Mouse (Mus musculus): ENCODE results near the gene Ube2q2. TPM values are rescaled to one million over a fixed set of nuclear protein-coding genes. Genes with fewer than 3 reads are reported as not detected.
"Not testable (repeated sequence)": the region's sequence is repeated elsewhere in the genome, so short reads cannot be mapped to it uniquely, and the experiment has no call there.

Gene Ube2q2
- polyA plus RNA-seq, 1 experiment from 2014 or later = 38.7 TPM

DNA sequence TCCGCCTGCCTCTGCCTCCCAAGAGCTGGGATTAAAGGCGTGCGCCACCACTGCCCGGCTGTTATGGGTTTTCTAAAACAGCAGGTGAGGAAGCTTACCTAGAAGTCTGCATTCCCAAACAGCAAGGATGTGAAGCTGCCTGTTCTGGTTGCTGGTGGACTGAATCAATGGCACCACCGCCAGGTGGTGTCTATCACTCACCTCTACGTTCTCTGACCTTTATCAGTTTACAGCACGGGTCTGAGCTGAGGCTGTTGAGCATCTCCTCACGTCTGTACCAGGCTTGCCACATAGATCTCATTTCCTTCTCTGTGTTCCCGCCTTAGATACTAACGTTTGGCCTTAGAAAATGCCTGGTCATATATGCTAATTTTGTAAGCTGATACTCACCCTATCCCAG lies 80.4 kb downstream of the Ube2q2 start:
- H3K4me1 ChIP-seq (replicated peaks) = no peaks in the 10 kb centered on the region
- 78% methylated on average over 10 of the region's 10 CpGs for WGBS
- H3K27me3 ChIP-seq = no peaks in the 10 kb centered on the region
- no peak overlapping the region for H3K27ac ChIP-seq
- H3K4me2 ChIP-seq (replicated peaks) = no peak overlapping the region
- H3K4me3 ChIP-seq (replicated peaks) = no peak overlapping the region
- H3K9ac ChIP-seq (replicated peaks) = no peak overlapping the region
- peaks cover 18% of the 10 kb centered on the region for H3K36me3 ChIP-seq
- ATAC-seq = no peak
- no peaks in the 10 kb centered on the region for H3K9me3 ChIP-seq

- ATAC-seq = no peak
- no peaks in the 10 kb centered on the region; the same call in 1 of the 2 replicates for H3K36me3 ChIP-seq
- no peak overlapping the region for H3K4me3 ChIP-seq (replicated peaks)
- no peaks in the 10 kb centered on the region for H3K4me1 ChIP-seq (replicated peaks)
- no peak overlapping the region for H3K4me2 ChIP-seq (replicated peaks)
- 75% methylated on average over 6 of the region's 6 CpGs for WGBS
- H3K9me3 ChIP-seq = no peaks in the 10 kb centered on the region
- no peak overlapping the region for H3K9ac ChIP-seq (replicated peaks)
- H3K27ac ChIP-seq = no peak overlapping the region
- H3K27me3 ChIP-seq = no peaks in the 10 kb centered on the region
Observed at GRCm38 (mm10) chr9:55231544-55231943, 82.9 kb downstream of the Ube2q2 start.

DNA sequence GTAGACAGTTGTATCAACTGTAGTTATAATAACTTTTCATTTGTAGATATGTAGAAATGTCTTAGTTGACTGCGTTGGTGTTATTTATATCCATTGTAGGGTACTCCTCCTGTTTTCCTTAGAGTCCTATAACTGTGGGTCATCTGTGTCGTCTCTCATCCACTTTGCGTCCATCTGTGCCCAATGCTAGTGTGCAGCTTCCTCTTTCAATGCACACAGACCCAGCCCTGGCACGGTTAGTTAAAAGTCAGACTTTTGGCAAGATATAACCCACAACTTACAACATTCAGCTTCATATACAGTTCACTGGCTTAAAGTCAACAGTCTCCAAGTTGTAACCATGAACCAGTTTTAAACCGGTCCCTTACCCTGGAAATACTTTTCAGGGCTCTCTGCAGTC lies 83.5 kb downstream of the Ube2q2 start:
- Histone ChIP-seq H3K27me3 (no peaks in the 10 kb centered on the region), H3K27ac (no peak overlapping the region), H3K9ac (replicated peaks) (no peak overlapping the region), H3K9me3 (no peaks in the 10 kb centered on the region), H3K36me3 (no peaks in the 10 kb centered on the region), H3K4me1 (replicated peaks) (no peaks in the 10 kb centered on the region), H3K4me3 (replicated peaks) (no peak overlapping the region), H3K4me2 (replicated peaks) (no peak overlapping the region)
- no peak for ATAC-seq
- 91% methylated on average over 5 of the region's 5 CpGs for WGBS

GRCm38 (mm10) chr9:55232586-55232985 lies 83.9 kb downstream of the Ube2q2 start:
- WGBS = 88% methylated on average over 7 of the region's 7 CpGs
- no peak overlapping the region for H3K27ac ChIP-seq
- H3K27me3 ChIP-seq = no peaks in the 10 kb centered on the region
- no peaks in the 10 kb centered on the region for H3K36me3 ChIP-seq
- no peak overlapping the region for H3K4me2 ChIP-seq (replicated peaks)
- no peak overlapping the region for H3K4me3 ChIP-seq (replicated peaks)
- ATAC-seq = no peak
- no peaks in the 10 kb centered on the region for H3K9me3 ChIP-seq
- H3K9ac ChIP-seq (replicated peaks) = no peak overlapping the region
- H3K4me1 ChIP-seq (replicated peaks) = no peaks in the 10 kb centered on the region

DNA sequence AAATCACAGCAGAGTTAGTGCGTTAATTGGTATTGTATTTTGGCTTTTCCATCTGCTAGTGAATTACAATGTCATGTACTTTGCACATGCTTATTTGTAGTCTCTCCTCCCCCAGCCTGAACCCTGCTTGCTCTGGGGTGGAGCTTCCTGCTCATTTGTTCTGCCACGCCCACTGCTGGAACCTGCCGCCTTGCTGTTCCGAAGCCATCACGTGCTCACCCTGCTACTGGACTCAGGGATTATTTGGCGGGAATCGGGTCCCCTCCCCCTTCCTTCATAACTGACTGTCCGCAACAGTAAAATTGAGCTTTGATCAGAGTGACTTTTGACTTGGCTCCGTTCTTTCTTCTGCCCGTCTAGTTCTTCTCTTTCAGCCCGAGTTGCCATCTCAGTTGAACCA lies 84.4 kb downstream of the Ube2q2 start:
- H3K9me3 ChIP-seq; ATAC-seq; H3K4me3 ChIP-seq (replicated peaks); H3K9ac ChIP-seq (replicated peaks); H3K27me3 ChIP-seq; H3K27ac ChIP-seq; H3K4me1 ChIP-seq (replicated peaks); H3K4me2 ChIP-seq (replicated peaks); H3K36me3 ChIP-seq: not testable (repeated sequence)
- WGBS = 80% methylated on average over 11 of the region's 11 CpGs

- WGBS = 78% methylated on average over 13 of the region's 13 CpGs
- H3K4me1 ChIP-seq (replicated peaks) = no peaks in the 10 kb centered on the region
- no peaks in the 10 kb centered on the region for H3K27me3 ChIP-seq
- H3K4me2 ChIP-seq (replicated peaks) = no peak overlapping the region
- ATAC-seq = no peak
- no peak overlapping the region for H3K9ac ChIP-seq (replicated peaks)
- no peaks in the 10 kb centered on the region for H3K36me3 ChIP-seq
- no peak overlapping the region for H3K27ac ChIP-seq
- H3K9me3 ChIP-seq = no peaks in the 10 kb centered on the region
- H3K4me3 ChIP-seq (replicated peaks) = no peak overlapping the region
Observed at GRCm38 (mm10) chr9:55236235-55237165, 87.8 kb downstream of the Ube2q2 start.

DNA sequence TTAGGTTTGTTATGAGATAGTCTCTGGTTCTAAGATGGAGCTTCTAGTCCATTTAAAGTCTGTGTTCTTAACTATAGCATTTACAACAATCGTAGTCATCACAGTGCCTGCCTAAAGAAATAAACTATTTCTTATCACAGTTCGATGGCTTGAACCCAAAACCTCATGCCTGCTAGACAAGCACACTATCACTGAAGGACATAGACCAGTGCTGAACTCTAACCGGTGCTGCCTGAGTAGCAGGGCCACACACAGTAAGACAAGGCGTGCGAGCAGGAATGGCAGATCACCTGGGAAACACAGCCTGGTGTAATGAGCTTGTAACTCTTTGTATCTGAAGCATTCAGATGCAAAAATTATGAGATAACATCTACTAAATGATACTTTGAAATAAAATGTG lies 92.2 kb downstream of the Ube2q2 start:
- Histone ChIP-seq H3K36me3 (no peaks in the 10 kb centered on the region), H3K9me3 (no peaks in the 10 kb centered on the region), H3K9ac (replicated peaks) (no peak overlapping the region), H3K4me2 (replicated peaks) (no peak overlapping the region), H3K27me3 (no peaks in the 10 kb centered on the region), H3K27ac (no peak overlapping the region), H3K4me1 (replicated peaks) (no peaks in the 10 kb centered on the region), H3K4me3 (replicated peaks) (no peak overlapping the region)
- WGBS = 84% methylated on average over 5 of the region's 5 CpGs
- no peak for ATAC-seq

DNA sequence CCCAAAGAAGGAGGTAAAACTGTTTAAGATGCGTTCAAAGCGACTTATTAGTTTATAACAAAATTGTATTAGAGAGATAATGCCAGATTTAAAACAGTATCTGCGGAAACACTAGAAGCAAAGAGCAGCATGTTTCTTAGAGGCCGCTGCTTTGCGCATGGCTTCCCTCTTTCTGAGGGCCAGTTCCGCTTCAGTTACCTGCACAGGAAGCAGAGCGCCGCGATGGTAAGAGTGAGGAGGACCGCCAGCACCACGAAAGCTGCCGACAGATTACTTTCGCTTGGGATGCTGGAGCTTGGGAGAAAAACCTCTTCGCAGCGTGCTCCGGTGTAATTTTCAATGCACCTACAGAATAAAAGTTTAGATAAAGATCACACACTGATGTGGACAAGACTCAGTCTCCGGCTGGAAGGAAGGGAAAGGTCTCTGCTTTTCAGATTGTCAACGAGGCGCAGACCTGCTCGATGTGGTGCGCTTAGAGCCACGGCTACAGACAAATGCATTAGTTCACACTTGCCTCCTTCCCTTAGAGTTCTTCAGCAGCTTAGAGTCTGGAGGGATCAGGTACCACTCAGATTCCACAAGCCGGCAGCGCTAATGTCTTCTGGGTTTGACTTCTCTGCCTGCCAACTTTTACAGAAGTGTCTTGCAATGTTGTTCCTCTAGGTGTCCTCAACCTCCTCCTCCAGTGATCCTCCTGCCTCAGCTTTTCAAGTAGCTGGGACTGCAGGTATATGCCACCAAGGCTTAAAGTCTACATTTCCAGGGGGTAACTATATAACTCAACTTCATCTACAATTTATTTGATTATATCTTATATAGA lies 93.4 kb downstream of the Ube2q2 start:
- Histone ChIP-seq H3K9me3 (no peaks in the 10 kb centered on the region), H3K36me3 (no peaks in the 10 kb centered on the region), H3K9ac (replicated peaks) (no peak overlapping the region; the same call in 1 of the 2 replicates), H3K27me3 (no peaks in the 10 kb centered on the region), H3K4me1 (replicated peaks) (no peaks in the 10 kb centered on the region), H3K27ac (no peak overlapping the region), H3K4me3 (replicated peaks) (peak overlapping the region; percentile 25; the same call in 1 of the 2 replicates), H3K4me2 (replicated peaks) (peak overlapping the region; percentile 50)
- no peak for ATAC-seq
- 32% methylated on average over 24 of the region's 24 CpGs for WGBS

DNA sequence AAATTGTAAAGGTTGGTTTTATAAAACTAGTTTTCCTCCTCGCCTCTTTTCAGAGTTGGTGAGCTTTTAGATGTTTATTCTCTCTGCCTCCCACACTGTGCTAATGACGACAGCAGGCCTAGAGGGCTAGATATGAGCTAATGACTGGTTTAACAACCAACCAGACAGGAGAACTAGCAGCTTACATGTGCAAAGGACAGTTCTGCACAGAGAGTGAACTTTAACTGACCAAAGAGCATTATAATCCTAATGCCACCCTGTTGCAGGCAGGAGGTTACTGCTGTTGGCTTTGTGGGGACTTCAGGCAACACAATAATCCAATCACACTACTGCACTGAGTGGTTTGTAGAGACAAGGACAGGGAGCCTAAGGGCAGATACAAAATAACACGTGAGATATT lies 94.6 kb downstream of the Ube2q2 start:
- Histone ChIP-seq H3K36me3 (no peaks in the 10 kb centered on the region), H3K27me3 (no peaks in the 10 kb centered on the region), H3K4me3 (replicated peaks) (no peak overlapping the region), H3K4me2 (replicated peaks) (no peak overlapping the region), H3K4me1 (replicated peaks) (no peaks in the 10 kb centered on the region), H3K9ac (replicated peaks) (no peak overlapping the region), H3K27ac (no peak overlapping the region), H3K9me3 (no peaks in the 10 kb centered on the region)
- no peak for ATAC-seq
- WGBS = 85% methylated on average over 3 of the region's 3 CpGs

DNA sequence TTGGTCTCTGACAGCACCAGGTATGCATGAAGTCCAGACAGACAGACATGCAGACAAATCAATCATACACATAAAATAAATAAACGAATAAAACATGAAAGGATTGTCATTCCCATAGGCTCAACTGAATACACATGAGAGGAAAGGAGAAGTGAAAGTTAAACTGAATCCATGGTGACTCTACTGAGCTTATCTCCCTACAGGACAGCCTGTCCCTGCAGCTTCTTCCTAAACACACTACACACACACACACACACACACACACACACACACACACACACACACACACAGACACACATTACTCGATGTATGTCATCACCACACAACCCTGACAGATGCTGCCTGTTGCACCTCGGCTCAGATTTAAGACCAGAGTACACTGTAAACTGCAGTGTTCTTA lies 95.4 kb downstream of the Ube2q2 start:
- Histone ChIP-seq H3K4me2 (replicated peaks) (no peak overlapping the region), H3K4me1 (replicated peaks) (no peaks in the 10 kb centered on the region), H3K27me3 (no peaks in the 10 kb centered on the region), H3K4me3 (replicated peaks) (no peak overlapping the region), H3K9ac (replicated peaks) (no peak overlapping the region), H3K27ac (no peak overlapping the region), H3K36me3 (no peaks in the 10 kb centered on the region), H3K9me3 (no peaks in the 10 kb centered on the region)
- 83% methylated on average over 3 of the region's 3 CpGs for WGBS
- no peak for ATAC-seq

DNA sequence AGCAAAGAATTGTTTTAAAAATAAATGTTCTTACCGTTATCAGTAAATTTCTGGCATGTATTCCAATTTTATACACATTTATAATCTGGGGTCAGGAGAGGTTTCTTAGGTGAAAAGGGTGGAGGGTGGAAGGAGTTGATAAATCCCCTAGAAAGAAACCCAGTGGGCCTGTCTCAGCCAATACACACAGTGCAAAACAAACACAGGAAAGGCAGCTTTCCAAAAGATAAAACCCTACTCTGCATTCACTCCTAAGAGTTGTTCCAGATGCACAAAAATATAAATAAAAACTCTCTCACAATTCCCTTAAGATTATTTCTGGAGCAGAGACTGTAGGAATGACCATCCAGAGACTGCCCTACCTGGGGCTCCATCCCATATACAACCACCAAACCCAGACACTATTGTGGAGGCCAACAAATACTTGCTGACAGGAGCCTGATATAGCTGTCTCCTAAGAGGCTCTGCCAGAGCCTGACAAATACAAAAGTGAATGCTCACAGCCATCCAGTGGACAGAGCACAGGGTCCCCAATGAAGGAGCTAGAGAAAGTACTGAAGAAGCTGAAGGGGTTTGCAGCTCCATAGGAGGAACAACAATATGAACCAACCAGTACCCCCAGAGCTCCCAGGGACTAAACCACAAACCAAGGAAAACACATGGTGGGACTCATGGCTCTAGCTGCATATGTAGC lies 96.5 kb downstream of the Ube2q2 start:
- ATAC-seq = not testable (repeated sequence)

DNA sequence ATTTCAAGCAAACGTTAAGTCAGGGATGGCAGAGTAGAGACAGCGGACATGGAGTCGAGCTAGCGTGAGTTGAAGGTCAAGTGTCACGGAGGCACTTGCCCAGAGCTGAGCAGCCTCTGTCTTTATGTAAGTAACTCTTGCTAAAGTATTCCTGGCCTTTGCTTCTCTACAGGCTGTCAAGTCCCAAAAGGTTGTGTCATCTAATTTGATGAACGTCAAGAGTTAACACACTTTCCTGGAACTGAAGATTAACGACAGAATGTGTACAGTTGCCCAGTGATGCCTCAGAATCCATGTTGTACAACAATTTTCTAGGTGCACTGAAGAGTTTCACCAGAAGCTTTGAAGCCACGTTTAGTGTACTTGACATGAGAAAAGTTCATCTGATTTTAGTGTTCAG lies 97.8 kb downstream of the Ube2q2 start:
- no peaks in the 10 kb centered on the region for H3K36me3 ChIP-seq
- 86% methylated on average over 8 of the region's 8 CpGs for WGBS
- ATAC-seq = no peak
- no peaks in the 10 kb centered on the region for H3K27me3 ChIP-seq
- no peaks in the 10 kb centered on the region for H3K4me1 ChIP-seq (replicated peaks)
- no peaks in the 10 kb centered on the region for H3K9me3 ChIP-seq
- H3K27ac ChIP-seq = no peak overlapping the region
- no peak overlapping the region for H3K4me2 ChIP-seq (replicated peaks)
- no peak overlapping the region for H3K9ac ChIP-seq (replicated peaks)
- H3K4me3 ChIP-seq (replicated peaks) = no peak overlapping the region

More for the DNA sequence above, 96.5 kb downstream of the Ube2q2 start:
- not testable (repeated sequence) for H3K4me3 ChIP-seq (replicated peaks); H3K27me3 ChIP-seq; H3K9me3 ChIP-seq; H3K36me3 ChIP-seq; H3K4me2 ChIP-seq (replicated peaks); H3K9ac ChIP-seq (replicated peaks); H3K4me1 ChIP-seq (replicated peaks); H3K27ac ChIP-seq
- WGBS = 95% methylated on average over 1 of the region's 1 CpGs
